Mouse (Mus musculus) intestine, postnatal 0 days (tissue): Measurements from ENCODE around the gene Islr. TPM values are rescaled to one million over a fixed set of nuclear protein-coding genes. Genes with fewer than 3 reads are reported as not detected.

ENCODE experiments used
- ATAC-seq: fragments of 200-750 bp; cut with Nextera tagmentation; 2 replicates; pipeline ENCODE4 v1.8.0; 2017; ENCODE audit warnings: mild to moderate bottlenecking, moderate TSS enrichment, moderate library complexity
- H3K27ac ChIP-seq: fragments of 300-500 bp; sonication (generic); 2 replicates; pipeline ENCODE4 v1.5.1; 2014; ENCODE audit warnings: mild to moderate bottlenecking, low read depth, low read length, moderate library complexity
- H3K27me3 ChIP-seq: fragments of 300-500 bp; sonication (generic); replicated peaks from 2 replicates; pipeline ENCODE4 v1.6.1; 2014; ENCODE audit warnings: low read length, mixed read lengths; ENCODE audit not compliant: control insufficient read depth, insufficient read depth
- H3K36me3 ChIP-seq: fragments of 300-500 bp; sonication (generic); 2 replicates; pipeline ENCODE4 v1.6.1; 2014; ENCODE audit warnings: mild to moderate bottlenecking, moderate library complexity; ENCODE audit not compliant: control insufficient read depth, insufficient read depth
- H3K4me1 ChIP-seq: fragments of 300-500 bp; sonication (generic); replicated peaks from 2 replicates; pipeline ENCODE4 v1.6.1; 2014; ENCODE audit warnings: antibody characterized with exemption, low read length, mixed read lengths; ENCODE audit not compliant: control insufficient read depth, insufficient read depth
- H3K4me2 ChIP-seq: fragments of 300-500 bp; sonication (generic); replicated peaks from 2 replicates; pipeline ENCODE4 v1.6.1; 2014; ENCODE audit warnings: low read depth, mild to moderate bottlenecking, moderate library complexity
- H3K4me3 ChIP-seq: fragments of 300-500 bp; sonication (generic); 2 replicates; pipeline ENCODE4 v1.5.1; 2014; ENCODE audit warnings: low read depth, low read length
- H3K9ac ChIP-seq: fragments of 300-500 bp; sonication (generic); 2 replicates; pipeline ENCODE4 v1.6.1; 2014; ENCODE audit warnings: mild to moderate bottlenecking, low read depth, low read length
- H3K9me3 ChIP-seq: fragments of 300-500 bp; sonication (generic); 2 replicates; pipeline ENCODE4 v1.6.1; 2016; ENCODE audit warnings: mixed run types; ENCODE audit not compliant: control insufficient read depth
- CTCF ChIP-seq: sonication (generic); IDR thresholded peaks from 2 replicates; pipeline ENCODE4 v1.5.1; 2016; ENCODE audit warnings: low read depth, mild to moderate bottlenecking, control low read depth, antibody characterized with exemption, moderate library complexity
- WGBS: fragments of 180-500 bp; shearing (Covaris S2); extraction: QIAGEN DNeasy Blood & Tissue Kit; methylation state at CpG from one replicate; pipeline ENCODE4 v1.1.7; 2014; 5-methylcytosine and 5-hydroxymethylcytosine counted together
- polyA plus RNA-seq: library from polyadenylated mRNA; unstranded; fragments of >200 nt; fragmentation: Nextera tagmentation; extraction: Ambion mirVana; gene quantifications from 2 replicates; pipeline ENCODE4 v1.2.1, GENCODE M21; 2015

The Islr gene
- polyA plus RNA-seq, 1 experiment from 2014 or later, result 29.6 TPM

- Histone ChIP-seq H3K4me2 (no peak overlapping the region), H3K27ac (no peak overlapping the region), H3K9ac (no peak overlapping the region), H3K36me3 (no peaks in the 10 kb centered on the region), H3K9me3 (no peaks in the 10 kb centered on the region), H3K4me3 (no peak overlapping the region), H3K27me3 (no peaks in the 10 kb centered on the region; the same call in 1 of the 2 replicates), H3K4me1 (no peaks in the 10 kb centered on the region; the same call in 1 of the 2 replicates)
- ATAC-seq, result no peak
- no peak for TF ChIP-seq CTCF
- 27% methylated on average over 17 of the region's 17 CpGs for WGBS
Observed at GRCm38 (mm10) chr9:58133893-58134884, 69.9 kb downstream of the Islr start.

GRCm38 (mm10) chr9:58131735-58132134, 72.4 kb downstream of the Islr start:
- Histone ChIP-seq H3K4me1 (no peaks in the 10 kb centered on the region; the same call in 1 of the 2 replicates), H3K9me3 (no peaks in the 10 kb centered on the region), H3K36me3 (no peaks in the 10 kb centered on the region), H3K27me3 (no peaks in the 10 kb centered on the region; the same call in 1 of the 2 replicates), H3K9ac (no peak overlapping the region), H3K27ac (no peak overlapping the region), H3K4me2 (no peak overlapping the region), H3K4me3 (no peak overlapping the region)
- 71% methylated on average over 7 of the region's 7 CpGs for WGBS
- TF ChIP-seq CTCF, result no peak
- ATAC-seq, result no peak

GRCm38 (mm10) chr9:58130909-58131308, 73.2 kb downstream of the Islr start:
- H3K27me3 ChIP-seq, result no peaks in the 10 kb centered on the region; the same call in 1 of the 2 replicates
- H3K4me3 ChIP-seq, result no peak overlapping the region
- no peak for TF ChIP-seq CTCF
- WGBS, result 54% methylated on average over 3 of the region's 3 CpGs
- H3K4me1 ChIP-seq, result no peaks in the 10 kb centered on the region; the same call in 1 of the 2 replicates
- H3K9ac ChIP-seq, result no peak overlapping the region
- H3K36me3 ChIP-seq, result no peaks in the 10 kb centered on the region
- H3K27ac ChIP-seq, result no peak overlapping the region
- no peak for ATAC-seq
- H3K9me3 ChIP-seq, result no peaks in the 10 kb centered on the region
- no peak overlapping the region for H3K4me2 ChIP-seq

- no peaks in the 10 kb centered on the region for H3K36me3 ChIP-seq
- no peak overlapping the region for H3K4me2 ChIP-seq
- no peaks in the 10 kb centered on the region for H3K9me3 ChIP-seq
- H3K27me3 ChIP-seq, result no peaks in the 10 kb centered on the region; the same call in 1 of the 2 replicates
- H3K4me1 ChIP-seq, result no peaks in the 10 kb centered on the region
- 52% methylated on average over 8 of the region's 8 CpGs for WGBS
- ATAC-seq, result no peak
- no peak overlapping the region for H3K9ac ChIP-seq
- TF ChIP-seq CTCF, result no peak
- no peak overlapping the region for H3K4me3 ChIP-seq
- no peak overlapping the region for H3K27ac ChIP-seq
Observed at GRCm38 (mm10) chr9:58129508-58129907, 74.6 kb downstream of the Islr start.

- no peaks in the 10 kb centered on the region for H3K4me1 ChIP-seq
- no peak overlapping the region for H3K4me3 ChIP-seq
- no peaks in the 10 kb centered on the region; the same call in 1 of the 2 replicates for H3K27me3 ChIP-seq
- H3K9ac ChIP-seq, result no peak overlapping the region
- 35% methylated on average over 13 of the region's 13 CpGs for WGBS
- no peak for ATAC-seq
- H3K27ac ChIP-seq, result no peak overlapping the region
- H3K36me3 ChIP-seq, result no peaks in the 10 kb centered on the region
- no peak for TF ChIP-seq CTCF
- H3K9me3 ChIP-seq, result no peaks in the 10 kb centered on the region
- H3K4me2 ChIP-seq, result no peak overlapping the region
Observed at GRCm38 (mm10) chr9:58128926-58129413, 75.1 kb downstream of the Islr start.

GRCm38 (mm10) chr9:58125811-58126210, 78.3 kb downstream of the Islr start:
- no peak for TF ChIP-seq CTCF
- no peak overlapping the region for H3K4me2 ChIP-seq
- ATAC-seq, result no peak
- H3K9ac ChIP-seq, result no peak overlapping the region
- H3K9me3 ChIP-seq, result no peaks in the 10 kb centered on the region
- H3K4me3 ChIP-seq, result no peak overlapping the region
- no peaks in the 10 kb centered on the region for H3K36me3 ChIP-seq
- no peak overlapping the region for H3K27ac ChIP-seq
- H3K27me3 ChIP-seq, result no peaks in the 10 kb centered on the region; the same call in 1 of the 2 replicates
- WGBS, result 38% methylated on average over 4 of the region's 4 CpGs
- no peaks in the 10 kb centered on the region for H3K4me1 ChIP-seq
